Mouse (Mus musculus) hindbrain, embryonic 13.5 days (tissue): ENCODE measurements around the gene Zfp622. TPM values are rescaled to one million over a fixed set of nuclear protein-coding genes. Genes with fewer than 3 reads are reported as not detected.

Source experiments
- ATAC-seq: fragments of 200-750 bp; cut with Nextera tagmentation; 2 replicates; pipeline ENCODE4 v1.8.0; 2017; ENCODE audit warnings: moderate TSS enrichment; ENCODE audit not compliant: low FRiP score
- H3K27ac ChIP-seq: fragments of 300-500 bp; sonication (generic); 2 replicates; pipeline ENCODE4 v1.5.1; 2015; ENCODE audit warnings: inconsistent platforms, mild to moderate bottlenecking, moderate library complexity
- H3K27me3 ChIP-seq: fragments of 300-500 bp; sonication (generic); 2 replicates; pipeline ENCODE4 v1.6.1; 2015; ENCODE audit warnings: mild to moderate bottlenecking, inconsistent platforms
- H3K36me3 ChIP-seq: fragments of 300-500 bp; sonication (generic); 2 replicates; pipeline ENCODE4 v1.6.1; 2015; ENCODE audit warnings: mild to moderate bottlenecking, inconsistent platforms
- H3K4me1 ChIP-seq: fragments of 300-500 bp; sonication (generic); replicated peaks from 2 replicates; pipeline ENCODE4 v1.6.1; 2015; ENCODE audit warnings: inconsistent platforms
- H3K4me2 ChIP-seq: fragments of 300-500 bp; sonication (generic); 2 replicates; pipeline ENCODE4 v1.6.1; 2015; ENCODE audit warnings: inconsistent platforms, mild to moderate bottlenecking, moderate library complexity
- H3K4me3 ChIP-seq: fragments of 300-500 bp; sonication (generic); 2 replicates; pipeline ENCODE4 v1.5.1; 2015; ENCODE audit warnings: mild to moderate bottlenecking, inconsistent platforms
- H3K9ac ChIP-seq: fragments of 300-500 bp; sonication (generic); 2 replicates; pipeline ENCODE4 v1.6.1; 2015; ENCODE audit warnings: mild to moderate bottlenecking, inconsistent platforms
- H3K9me3 ChIP-seq: fragments of 300-500 bp; sonication (generic); 2 replicates; pipeline ENCODE4 v1.6.1; 2016; ENCODE audit warnings: inconsistent platforms
- WGBS: fragments of 180-500 bp; shearing (Covaris S2); methylation state at CpG from one replicate; pipeline ENCODE4 v1.1.7; 2015; 5-methylcytosine and 5-hydroxymethylcytosine counted together
- polyA plus RNA-seq: library from polyadenylated mRNA; unstranded; fragments of >200 nt; fragmentation: Nextera tagmentation; extraction: Ambion mirVana; gene quantifications from 2 replicates; pipeline ENCODE4 v1.2.1, GENCODE M21; 2015

The Zfp622 gene
- polyA plus RNA-seq, 1 experiment from 2014 or later = 35.9 TPM

GRCm38 (mm10) chr15:25949696-25950095 lies 34.5 kb upstream of the Zfp622 start:
- Histone ChIP-seq H3K9ac (no peak overlapping the region), H3K4me2 (no peak overlapping the region), H3K36me3 (no peaks in the 10 kb centered on the region), H3K4me3 (no peak overlapping the region), H3K4me1 (peaks cover 3% of the 10 kb centered on the region), H3K27ac (no peak overlapping the region), H3K9me3 (no peaks in the 10 kb centered on the region), H3K27me3 (no peaks in the 10 kb centered on the region)
- 87% methylated on average over 9 of the region's 9 CpGs for WGBS
- no peak for ATAC-seq

GRCm38 (mm10) chr15:25950584-25950983 lies 33.6 kb upstream of the Zfp622 start:
- 82% methylated on average over 5 of the region's 5 CpGs for WGBS
- H3K4me2 ChIP-seq = no peak overlapping the region
- H3K9ac ChIP-seq = no peak overlapping the region
- no peak for ATAC-seq
- H3K27ac ChIP-seq = no peak overlapping the region
- no peaks in the 10 kb centered on the region for H3K9me3 ChIP-seq
- H3K4me1 ChIP-seq = peaks cover 8% of the 10 kb centered on the region
- no peaks in the 10 kb centered on the region for H3K36me3 ChIP-seq
- H3K27me3 ChIP-seq = no peaks in the 10 kb centered on the region
- no peak overlapping the region for H3K4me3 ChIP-seq

GRCm38 (mm10) chr15:25951037-25951436 lies 33.1 kb upstream of the Zfp622 start:
- no peak overlapping the region for H3K4me3 ChIP-seq
- WGBS = 87% methylated on average over 4 of the region's 4 CpGs
- H3K36me3 ChIP-seq = no peaks in the 10 kb centered on the region
- no peak overlapping the region for H3K27ac ChIP-seq
- peaks cover 8% of the 10 kb centered on the region for H3K4me1 ChIP-seq
- H3K9me3 ChIP-seq = no peaks in the 10 kb centered on the region
- no peaks in the 10 kb centered on the region for H3K27me3 ChIP-seq
- H3K4me2 ChIP-seq = no peak overlapping the region
- no peak for ATAC-seq
- H3K9ac ChIP-seq = no peak overlapping the region

GRCm38 (mm10) chr15:25956001-25956400 lies 28.2 kb upstream of the Zfp622 start:
- no peak for ATAC-seq
- H3K4me2 ChIP-seq = no peak overlapping the region
- no peak overlapping the region for H3K9ac ChIP-seq
- H3K36me3 ChIP-seq = no peaks in the 10 kb centered on the region
- WGBS = 83% methylated on average over 5 of the region's 5 CpGs
- H3K27me3 ChIP-seq = no peaks in the 10 kb centered on the region
- no peak overlapping the region for H3K27ac ChIP-seq
- H3K4me1 ChIP-seq = peaks cover 10% of the 10 kb centered on the region
- no peaks in the 10 kb centered on the region for H3K9me3 ChIP-seq
- no peak overlapping the region for H3K4me3 ChIP-seq

GRCm38 (mm10) chr15:25956422-25957117 lies 27.6 kb upstream of the Zfp622 start:
- H3K9ac ChIP-seq = no peak overlapping the region
- no peak; the same call in 1 of the 2 replicates for ATAC-seq
- peaks cover 10% of the 10 kb centered on the region for H3K4me1 ChIP-seq
- H3K4me3 ChIP-seq = no peak overlapping the region
- no peaks in the 10 kb centered on the region for H3K27me3 ChIP-seq
- no peaks in the 10 kb centered on the region for H3K9me3 ChIP-seq
- WGBS = 64% methylated on average over 11 of the region's 11 CpGs
- no peak overlapping the region for H3K27ac ChIP-seq
- no peaks in the 10 kb centered on the region for H3K36me3 ChIP-seq
- no peak overlapping the region for H3K4me2 ChIP-seq

- H3K36me3 ChIP-seq = no peaks in the 10 kb centered on the region
- H3K27ac ChIP-seq = no peak overlapping the region
- H3K27me3 ChIP-seq = no peaks in the 10 kb centered on the region
- peaks cover 10% of the 10 kb centered on the region for H3K4me1 ChIP-seq
- ATAC-seq = no peak
- no peaks in the 10 kb centered on the region for H3K9me3 ChIP-seq
- WGBS = 85% methylated on average over 10 of the region's 10 CpGs
- H3K4me2 ChIP-seq = no peak overlapping the region
- no peak overlapping the region for H3K4me3 ChIP-seq
- H3K9ac ChIP-seq = no peak overlapping the region
Observed at GRCm38 (mm10) chr15:25957651-25958050, 26.5 kb upstream of the Zfp622 start.

GRCm38 (mm10) chr15:25959375-25959774 lies 24.8 kb upstream of the Zfp622 start:
- no peak overlapping the region for H3K4me3 ChIP-seq
- H3K27ac ChIP-seq = no peak overlapping the region
- H3K9me3 ChIP-seq = no peaks in the 10 kb centered on the region
- WGBS = 42% methylated on average over 5 of the region's 5 CpGs
- H3K36me3 ChIP-seq = no peaks in the 10 kb centered on the region
- ATAC-seq = peak; percentile 84
- H3K27me3 ChIP-seq = no peaks in the 10 kb centered on the region
- no peak overlapping the region for H3K9ac ChIP-seq
- no peak overlapping the region for H3K4me2 ChIP-seq
- H3K4me1 ChIP-seq = peaks cover 10% of the 10 kb centered on the region

- no peak for ATAC-seq
- no peak overlapping the region for H3K4me3 ChIP-seq
- no peaks in the 10 kb centered on the region for H3K9me3 ChIP-seq
- H3K4me2 ChIP-seq = no peak overlapping the region
- H3K27ac ChIP-seq = no peak overlapping the region
- H3K27me3 ChIP-seq = no peaks in the 10 kb centered on the region
- H3K36me3 ChIP-seq = no peaks in the 10 kb centered on the region
- no peak overlapping the region for H3K9ac ChIP-seq
- H3K4me1 ChIP-seq = 0 out of 2 replicates have a peak, but pooled peaks cover 2% of the 10 kb centered on the region
- 86% methylated on average over 5 of the region's 5 CpGs for WGBS
Observed at GRCm38 (mm10) chr15:25960231-25960630, 23.9 kb upstream of the Zfp622 start.

GRCm38 (mm10) chr15:25966220-25966774 lies 17.9 kb upstream of the Zfp622 start:
- no peak overlapping the region for H3K9ac ChIP-seq
- WGBS = 85% methylated on average over 6 of the region's 6 CpGs
- no peaks in the 10 kb centered on the region for H3K27me3 ChIP-seq
- H3K4me1 ChIP-seq = no peaks in the 10 kb centered on the region
- no peak overlapping the region for H3K4me3 ChIP-seq
- no peak for ATAC-seq
- no peak overlapping the region for H3K27ac ChIP-seq
- H3K9me3 ChIP-seq = no peaks in the 10 kb centered on the region
- no peak overlapping the region for H3K4me2 ChIP-seq
- H3K36me3 ChIP-seq = no peaks in the 10 kb centered on the region

GRCm38 (mm10) chr15:25971596-25971995 lies 12.6 kb upstream of the Zfp622 start:
- Histone ChIP-seq H3K36me3 (peaks cover 3% of the 10 kb centered on the region; the same call in 1 of the 2 replicates), H3K9ac (no peak overlapping the region), H3K4me2 (no peak overlapping the region), H3K4me3 (no peak overlapping the region), H3K9me3 (no peaks in the 10 kb centered on the region), H3K4me1 (no peaks in the 10 kb centered on the region), H3K27me3 (no peaks in the 10 kb centered on the region), H3K27ac (no peak overlapping the region)
- ATAC-seq = no peak
- WGBS = 85% methylated on average over 9 of the region's 9 CpGs

GRCm38 (mm10) chr15:25972758-25973157 lies 11.4 kb upstream of the Zfp622 start:
- WGBS = 93% methylated on average over 5 of the region's 5 CpGs
- ATAC-seq = no peak
- H3K36me3 ChIP-seq = peaks cover 3% of the 10 kb centered on the region; the same call in 1 of the 2 replicates
- H3K9ac ChIP-seq = no peak overlapping the region
- no peak overlapping the region for H3K27ac ChIP-seq
- no peaks in the 10 kb centered on the region for H3K9me3 ChIP-seq
- H3K27me3 ChIP-seq = no peaks in the 10 kb centered on the region
- H3K4me1 ChIP-seq = no peaks in the 10 kb centered on the region
- no peak overlapping the region for H3K4me2 ChIP-seq
- H3K4me3 ChIP-seq = no peak overlapping the region

- H3K9ac ChIP-seq = no peak overlapping the region
- no peaks in the 10 kb centered on the region for H3K27me3 ChIP-seq
- no peak overlapping the region for H3K27ac ChIP-seq
- no peak overlapping the region for H3K4me3 ChIP-seq
- no peak overlapping the region for H3K4me2 ChIP-seq
- H3K36me3 ChIP-seq = peaks cover 3% of the 10 kb centered on the region
- no peaks in the 10 kb centered on the region for H3K9me3 ChIP-seq
- WGBS = 94% methylated on average over 4 of the region's 4 CpGs
- no peaks in the 10 kb centered on the region for H3K4me1 ChIP-seq
- ATAC-seq = no peak
Observed at GRCm38 (mm10) chr15:25974352-25974751, 9.8 kb upstream of the Zfp622 start.

- Histone ChIP-seq H3K27me3 (no peaks in the 10 kb centered on the region), H3K9me3 (no peaks in the 10 kb centered on the region), H3K4me2 (no peak overlapping the region), H3K4me1 (no peaks in the 10 kb centered on the region), H3K36me3 (peaks cover 3% of the 10 kb centered on the region), H3K27ac (no peak overlapping the region), H3K9ac (no peak overlapping the region), H3K4me3 (no peak overlapping the region)
- no peak for ATAC-seq
- WGBS = 93% methylated on average over 6 of the region's 6 CpGs
Observed at GRCm38 (mm10) chr15:25975810-25976209, 8.4 kb upstream of the Zfp622 start.
